Mouse (Mus musculus) intestine, embryonic 15.5 days (tissue): ENCODE measurements around the gene 4930404H24Rik. TPM values are rescaled to one million over a fixed set of nuclear protein-coding genes. Genes with fewer than 3 reads are reported as not detected.

Experiments
- ATAC-seq: fragments of 200-750 bp; cut with Nextera tagmentation; 2 replicates; pipeline ENCODE4 v1.8.0; 2017; ENCODE audit warnings: moderate TSS enrichment, moderate library complexity
- H3K27ac ChIP-seq: fragments of 300-500 bp; sonication (generic); 2 replicates; pipeline ENCODE4 v1.5.1; 2015; ENCODE audit warnings: mild to moderate bottlenecking, inconsistent platforms
- H3K27me3 ChIP-seq: fragments of 300-500 bp; sonication (generic); replicated peaks from 2 replicates; pipeline ENCODE4 v1.6.1; 2015; ENCODE audit warnings: inconsistent platforms
- H3K36me3 ChIP-seq: fragments of 300-500 bp; sonication (generic); 2 replicates; pipeline ENCODE4 v1.6.1; 2015; ENCODE audit warnings: inconsistent platforms
- H3K4me1 ChIP-seq: fragments of 300-500 bp; sonication (generic); replicated peaks from 2 replicates; pipeline ENCODE4 v1.6.1; 2015; ENCODE audit warnings: inconsistent platforms
- H3K4me2 ChIP-seq: fragments of 300-500 bp; sonication (generic); replicated peaks from 2 replicates; pipeline ENCODE4 v1.6.1; 2015; ENCODE audit warnings: mild to moderate bottlenecking, inconsistent platforms
- H3K4me3 ChIP-seq: fragments of 300-500 bp; sonication (generic); replicated peaks from 2 replicates; pipeline ENCODE4 v1.5.1; 2015; ENCODE audit warnings: inconsistent platforms
- H3K9ac ChIP-seq: fragments of 300-500 bp; sonication (generic); 2 replicates; pipeline ENCODE4 v1.6.1; 2015; ENCODE audit warnings: inconsistent platforms
- H3K9me3 ChIP-seq: fragments of 300-500 bp; sonication (generic); 2 replicates; pipeline ENCODE4 v1.6.1; 2016; ENCODE audit warnings: inconsistent platforms
- WGBS: fragments of 180-500 bp; shearing (Covaris S2); methylation state at CpG from one replicate; pipeline ENCODE4 v1.1.7; 2015; 5-methylcytosine and 5-hydroxymethylcytosine counted together
- polyA plus RNA-seq: library from polyadenylated mRNA; unstranded; fragments of >200 nt; fragmentation: Nextera tagmentation; extraction: Ambion mirVana; gene quantifications from 2 replicates; pipeline ENCODE4 v1.2.1, GENCODE M21; 2015

The 4930404H24Rik gene
- not detected in 2 replicates for polyA plus RNA-seq

DNA sequence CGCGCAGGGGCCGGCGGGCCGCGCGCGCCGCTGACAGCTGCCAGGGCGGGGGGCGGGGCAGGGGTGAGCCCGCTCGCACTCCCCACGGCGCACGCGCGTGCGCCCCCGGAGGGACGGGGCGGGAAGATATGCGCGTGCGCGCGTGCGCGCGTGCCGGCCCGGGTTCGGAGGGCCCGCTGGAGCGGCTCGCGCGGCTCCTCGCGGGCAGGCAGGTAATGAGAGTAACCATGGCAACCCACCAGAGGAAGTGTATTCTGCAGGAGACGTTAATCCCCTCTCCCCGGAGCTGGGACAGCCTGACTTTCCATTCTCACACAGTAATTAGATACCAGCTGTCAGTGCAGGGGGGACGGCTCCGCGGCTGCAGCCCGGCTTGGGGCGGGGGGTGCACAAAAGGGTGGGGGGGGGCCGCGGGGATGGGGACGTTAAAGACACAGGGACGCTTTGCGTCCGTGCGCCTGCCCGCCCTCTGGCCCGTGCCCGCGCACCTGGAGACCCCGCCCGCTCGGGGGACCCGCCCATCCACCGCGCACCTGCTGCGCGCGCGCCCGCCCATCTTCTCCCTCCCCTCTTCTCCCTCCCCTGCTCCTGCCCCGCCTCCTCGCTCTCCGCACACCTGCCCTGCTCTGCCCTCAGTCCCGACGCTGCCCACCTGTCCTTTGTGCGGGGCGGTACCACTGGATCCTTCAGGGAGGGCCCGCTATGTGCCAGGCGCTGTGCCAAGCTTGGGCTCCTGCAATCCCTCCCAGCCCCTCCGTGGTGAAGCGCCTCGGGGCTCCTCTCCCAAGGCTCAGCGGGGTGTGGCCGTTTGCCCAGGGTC, at the start of gene 4930404H24Rik:
4930404H24Rik (plus strand) TSS at position 218 of the 820 bp plus-strand sequence.
- WGBS: under 1% methylated on average over 57 of the region's 83 CpGs
- Histone ChIP-seq H3K4me2 (peak within 1 kb of the TSS; percentile 98), H3K4me1 (peaks cover 44% of the 10 kb centered on the region), H3K9ac (peak within 1 kb of the TSS; percentile 68), H3K36me3 (no peaks in the 10 kb centered on the region), H3K9me3 (no peaks in the 10 kb centered on the region), H3K27ac (peak within 1 kb of the TSS; percentile 67), H3K4me3 (peak within 1 kb of the TSS; percentile 63), H3K27me3 (0 out of 2 replicates have a peak, but pooled peaks cover 4% of the 10 kb centered on the region)
- peak; percentile 80 for ATAC-seq

DNA sequence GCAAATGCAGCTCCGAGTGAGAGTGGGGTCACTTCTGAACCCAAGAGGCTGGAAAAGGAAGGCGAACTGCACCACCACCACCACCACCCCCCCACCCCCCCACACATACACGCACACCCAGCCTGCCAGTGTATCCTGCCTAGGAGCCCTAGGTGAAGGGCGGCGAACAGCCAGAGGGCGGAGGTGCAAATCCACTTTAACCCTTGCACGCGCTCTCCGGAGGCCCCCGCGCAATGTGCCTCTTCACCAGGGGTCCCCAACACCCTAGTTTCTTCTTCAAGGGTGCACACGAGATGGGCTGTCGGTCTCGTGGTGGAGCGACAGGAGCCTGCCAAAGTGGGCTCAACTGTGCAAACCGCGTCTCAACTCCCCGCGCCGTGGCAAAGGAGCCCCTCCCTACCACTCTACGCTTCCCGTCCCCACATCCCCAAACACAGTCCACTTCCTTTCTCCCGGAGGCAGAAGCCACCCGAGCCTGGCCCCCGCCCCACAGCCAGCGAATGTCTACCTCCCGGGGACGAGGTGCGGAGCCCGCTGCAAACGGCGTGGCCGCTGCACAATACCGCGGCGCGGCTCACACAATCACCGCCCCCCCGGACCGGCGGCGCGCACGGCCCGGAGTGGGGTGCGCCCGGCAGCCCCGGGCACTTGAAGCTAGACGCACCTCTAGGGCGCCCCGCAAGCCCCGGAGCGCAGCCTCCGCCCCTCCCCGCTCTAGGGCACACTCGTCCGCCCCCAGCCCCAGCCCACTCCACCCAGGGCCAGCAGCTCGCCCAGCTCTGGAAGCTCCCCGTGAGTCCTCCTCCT, 49.0 kb upstream of the 4930404H24Rik start:
- Histone ChIP-seq H3K4me3 (peak overlapping the region; percentile 98), H3K4me2 (peak overlapping the region; percentile 99), H3K27ac (peak overlapping the region; percentile 98), H3K27me3 (no peaks in the 10 kb centered on the region), H3K4me1 (peaks cover 45% of the 10 kb centered on the region), H3K9me3 (no peaks in the 10 kb centered on the region), H3K9ac (peak overlapping the region; percentile 95), H3K36me3 (no peaks in the 10 kb centered on the region)
- under 1% methylated on average over 55 of the region's 59 CpGs for WGBS
- peak; percentile 46 for ATAC-seq

DNA sequence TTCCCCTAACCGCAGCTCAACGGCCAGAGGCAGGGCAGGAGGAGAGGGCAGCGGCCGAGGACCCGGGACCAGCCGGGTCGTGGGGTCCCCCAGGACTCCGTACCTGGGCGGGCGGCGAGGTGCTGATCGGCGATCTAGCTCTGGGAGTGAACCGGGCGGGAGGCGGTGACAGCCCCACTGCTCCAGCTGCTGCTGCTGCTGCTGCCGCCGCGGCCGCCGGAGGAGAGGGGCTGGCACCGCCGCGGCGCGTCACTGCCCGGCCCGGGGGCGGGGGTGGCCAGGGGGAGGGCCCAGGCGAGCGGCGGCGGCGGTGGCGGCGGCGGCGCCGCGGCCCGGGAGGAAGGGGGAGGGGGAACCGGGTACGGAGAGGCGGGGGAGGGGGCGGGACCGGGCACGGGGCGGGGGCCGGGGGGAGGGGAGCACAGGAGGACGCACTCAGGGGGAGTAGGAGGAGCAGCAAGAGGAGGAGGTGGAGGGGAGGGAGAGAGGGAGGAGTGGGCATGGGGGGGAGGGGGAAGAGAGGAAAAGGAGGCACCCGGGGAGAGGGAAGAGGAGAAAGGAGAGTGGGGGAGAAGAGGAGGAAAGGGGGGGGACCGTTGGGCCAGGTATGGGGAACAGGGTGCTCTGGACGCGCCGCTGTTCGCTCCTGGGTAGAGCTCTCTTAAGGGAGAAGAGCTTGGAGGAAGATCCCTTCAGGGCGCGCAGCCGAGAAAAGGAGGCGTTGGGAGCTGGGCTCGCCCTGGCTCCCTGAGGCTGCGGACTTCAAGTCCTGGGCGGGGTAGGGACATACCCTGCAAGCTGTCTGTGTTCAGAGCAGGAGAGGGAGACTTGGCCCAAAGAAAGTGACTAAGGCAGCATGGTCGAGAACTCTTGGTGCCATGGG, 48.1 kb upstream of the 4930404H24Rik start:
- ATAC-seq: peak; percentile 76
- peak overlapping the region; percentile 95 for H3K9ac ChIP-seq
- H3K36me3 ChIP-seq: no peaks in the 10 kb centered on the region
- H3K4me2 ChIP-seq: peak overlapping the region; percentile 99
- H3K27me3 ChIP-seq: no peaks in the 10 kb centered on the region
- H3K4me3 ChIP-seq: peak overlapping the region; percentile 98
- H3K27ac ChIP-seq: peak overlapping the region; percentile 98
- 1% methylated on average over 30 of the region's 64 CpGs for WGBS
- no peaks in the 10 kb centered on the region for H3K9me3 ChIP-seq
- peaks cover 39% of the 10 kb centered on the region for H3K4me1 ChIP-seq

DNA sequence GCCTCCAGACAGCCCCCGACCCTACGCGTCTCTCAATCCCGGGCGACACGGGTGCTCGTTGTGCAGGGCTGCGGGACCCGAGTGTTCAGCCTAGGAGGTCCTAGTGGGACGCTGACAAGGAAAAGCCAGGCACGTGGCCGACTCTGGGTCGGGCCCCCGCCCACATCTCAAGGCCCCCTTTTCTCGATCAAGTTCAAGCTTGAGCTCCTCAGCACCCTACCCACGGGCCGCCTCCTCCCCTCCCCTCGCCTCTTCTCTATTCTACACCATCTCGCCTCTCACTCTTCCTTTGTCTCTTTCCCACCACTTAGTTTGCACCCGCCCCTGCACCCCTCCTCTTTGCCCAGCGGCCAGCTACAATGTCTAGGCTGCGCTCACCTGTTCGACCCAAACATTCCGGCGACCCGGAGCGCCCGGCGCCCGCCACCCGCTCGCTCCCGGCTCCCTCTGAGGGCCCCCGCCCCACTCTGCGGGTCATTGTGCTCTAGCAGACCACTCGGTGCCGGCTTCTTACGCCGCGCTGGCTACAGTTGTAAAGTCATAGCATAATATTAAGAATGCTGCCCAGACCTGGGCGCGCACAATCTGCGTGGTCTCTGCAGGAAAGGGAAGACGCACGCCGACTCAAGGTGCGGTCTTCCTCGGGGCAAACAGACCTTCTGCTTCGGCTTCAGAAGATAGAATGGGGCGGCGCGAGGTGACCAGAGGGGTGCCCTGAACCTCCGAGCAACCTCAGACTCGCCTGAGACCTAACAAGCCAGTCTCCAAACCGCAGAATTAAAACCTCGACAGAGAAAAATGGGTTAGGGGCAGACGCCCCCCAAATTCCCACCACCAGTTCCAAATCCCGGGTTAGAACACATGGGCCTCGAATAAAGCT, 47.2 kb upstream of the 4930404H24Rik start:
- WGBS: under 1% methylated on average over 59 of the region's 59 CpGs
- no peaks in the 10 kb centered on the region for H3K27me3 ChIP-seq
- peak overlapping the region; percentile 71 for H3K9ac ChIP-seq
- peak overlapping the region; percentile 98 for H3K4me3 ChIP-seq
- peak overlapping the region; percentile 98 for H3K27ac ChIP-seq
- no peaks in the 10 kb centered on the region for H3K9me3 ChIP-seq
- peak overlapping the region; percentile 99 for H3K4me2 ChIP-seq
- no peaks in the 10 kb centered on the region for H3K36me3 ChIP-seq
- ATAC-seq: peak; percentile 40; the same call in 1 of the 2 replicates
- H3K4me1 ChIP-seq: peaks cover 35% of the 10 kb centered on the region

DNA sequence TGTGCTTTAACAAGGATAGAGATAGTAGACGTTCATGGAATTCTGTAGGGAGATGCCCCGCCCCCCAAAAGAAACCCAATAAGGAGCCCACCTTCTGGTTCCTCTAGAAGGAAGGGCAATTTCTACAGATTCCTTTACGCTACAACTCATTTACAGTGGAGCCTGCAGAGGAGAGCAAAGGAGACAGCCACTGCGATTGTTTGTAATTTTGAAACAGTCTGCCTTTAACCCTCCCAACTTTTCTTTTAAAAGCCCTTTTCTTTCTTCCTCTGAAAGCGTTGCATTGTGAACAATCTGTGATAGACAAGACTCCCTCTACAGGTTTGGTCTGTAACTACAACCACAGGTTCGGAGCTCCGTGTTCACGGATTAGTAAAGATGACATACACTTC, 46.6 kb upstream of the 4930404H24Rik start:
- no peak for ATAC-seq
- no peaks in the 10 kb centered on the region for H3K36me3 ChIP-seq
- no peaks in the 10 kb centered on the region for H3K27me3 ChIP-seq
- peak overlapping the region; percentile 71 for H3K9ac ChIP-seq
- peak overlapping the region; percentile 99 for H3K4me2 ChIP-seq
- H3K27ac ChIP-seq: peak overlapping the region; percentile 98
- 0% methylated on average over 8 of the region's 8 CpGs for WGBS
- H3K4me3 ChIP-seq: peak overlapping the region; percentile 98
- peaks cover 28% of the 10 kb centered on the region for H3K4me1 ChIP-seq
- H3K9me3 ChIP-seq: no peaks in the 10 kb centered on the region

DNA sequence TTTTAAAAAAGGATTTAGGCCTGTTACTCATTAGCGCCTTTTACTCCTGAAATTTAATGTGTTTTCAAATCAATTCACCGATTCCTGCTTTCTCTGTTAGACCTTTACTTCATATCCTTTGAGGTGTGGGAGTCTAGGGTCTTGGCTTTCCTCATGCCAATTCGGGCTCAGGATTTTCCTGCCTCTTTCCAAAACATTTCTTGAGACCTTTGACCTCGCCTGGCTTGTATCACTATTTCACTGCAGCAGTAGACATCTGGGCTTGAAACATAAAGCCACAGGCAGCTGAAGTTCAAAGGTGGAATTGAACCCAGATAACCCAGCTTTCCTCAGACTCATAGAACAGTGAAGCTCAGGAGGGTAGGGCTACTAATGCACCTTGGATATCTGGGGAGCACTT, 46.1 kb upstream of the 4930404H24Rik start:
- 21% methylated on average over 4 of the region's 4 CpGs for WGBS
- Histone ChIP-seq H3K4me3 (no peak overlapping the region), H3K9me3 (no peaks in the 10 kb centered on the region), H3K4me2 (peak overlapping the region; percentile 99), H3K4me1 (peaks cover 24% of the 10 kb centered on the region), H3K9ac (0 out of 2 replicates have a peak overlapping the region, but pooled peaks have one; percentile 6), H3K27ac (no peak overlapping the region; the same call in 1 of the 2 replicates), H3K27me3 (no peaks in the 10 kb centered on the region), H3K36me3 (no peaks in the 10 kb centered on the region)
- no peak for ATAC-seq

DNA sequence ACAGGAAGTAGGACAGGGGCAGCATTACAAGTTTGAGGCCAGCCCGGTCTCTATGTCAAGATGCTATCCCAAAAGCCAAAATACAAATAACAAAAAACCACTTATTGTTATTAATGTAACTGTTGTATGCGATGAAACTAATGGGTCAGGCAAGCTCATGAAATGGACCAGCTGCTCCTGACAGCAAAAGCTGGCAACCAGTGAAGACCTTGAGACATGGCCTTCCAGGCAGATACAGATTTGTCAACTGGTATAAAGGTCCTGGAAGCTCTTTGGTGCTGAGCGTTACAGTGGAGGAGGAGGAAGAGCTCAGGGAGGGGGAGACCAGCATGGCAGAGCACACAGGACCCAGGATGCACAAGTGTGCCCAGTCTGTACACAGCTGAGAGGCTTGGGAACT, 44.9 kb upstream of the 4930404H24Rik start:
- ATAC-seq: no peak
- Histone ChIP-seq H3K4me3 (no peak overlapping the region), H3K4me1 (peaks cover 11% of the 10 kb centered on the region; the same call in 1 of the 2 replicates), H3K9me3 (no peaks in the 10 kb centered on the region), H3K4me2 (no peak overlapping the region), H3K27me3 (no peaks in the 10 kb centered on the region), H3K9ac (no peak overlapping the region), H3K27ac (no peak overlapping the region), H3K36me3 (no peaks in the 10 kb centered on the region)
- 67% methylated on average over 3 of the region's 3 CpGs for WGBS

DNA sequence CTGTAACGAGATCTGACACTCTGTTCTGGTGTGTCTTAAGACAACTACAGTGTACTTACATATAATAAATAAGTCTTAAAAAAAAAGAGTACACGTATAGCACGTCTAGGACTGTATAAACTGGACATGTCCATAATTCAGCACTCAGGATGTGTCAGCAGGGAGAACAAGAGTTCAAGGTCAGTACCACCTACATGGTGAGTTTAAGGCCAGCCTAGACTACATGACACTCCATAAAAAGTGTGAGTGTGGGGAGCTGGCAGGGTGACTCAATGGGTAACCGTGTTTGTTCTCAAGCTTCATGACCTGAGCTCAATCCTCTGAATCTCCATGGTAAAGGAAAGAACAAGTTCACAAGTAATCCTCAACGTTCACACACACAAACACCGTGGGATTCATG, 44.1 kb upstream of the 4930404H24Rik start:
- WGBS: 73% methylated on average over 6 of the region's 6 CpGs
- H3K36me3 ChIP-seq: no peaks in the 10 kb centered on the region
- H3K9me3 ChIP-seq: no peaks in the 10 kb centered on the region
- no peak overlapping the region for H3K4me3 ChIP-seq
- H3K4me1 ChIP-seq: 0 out of 2 replicates have a peak, but pooled peaks cover 9% of the 10 kb centered on the region
- no peak overlapping the region for H3K4me2 ChIP-seq
- ATAC-seq: no peak
- no peaks in the 10 kb centered on the region for H3K27me3 ChIP-seq
- no peak overlapping the region for H3K27ac ChIP-seq
- no peak overlapping the region for H3K9ac ChIP-seq

DNA sequence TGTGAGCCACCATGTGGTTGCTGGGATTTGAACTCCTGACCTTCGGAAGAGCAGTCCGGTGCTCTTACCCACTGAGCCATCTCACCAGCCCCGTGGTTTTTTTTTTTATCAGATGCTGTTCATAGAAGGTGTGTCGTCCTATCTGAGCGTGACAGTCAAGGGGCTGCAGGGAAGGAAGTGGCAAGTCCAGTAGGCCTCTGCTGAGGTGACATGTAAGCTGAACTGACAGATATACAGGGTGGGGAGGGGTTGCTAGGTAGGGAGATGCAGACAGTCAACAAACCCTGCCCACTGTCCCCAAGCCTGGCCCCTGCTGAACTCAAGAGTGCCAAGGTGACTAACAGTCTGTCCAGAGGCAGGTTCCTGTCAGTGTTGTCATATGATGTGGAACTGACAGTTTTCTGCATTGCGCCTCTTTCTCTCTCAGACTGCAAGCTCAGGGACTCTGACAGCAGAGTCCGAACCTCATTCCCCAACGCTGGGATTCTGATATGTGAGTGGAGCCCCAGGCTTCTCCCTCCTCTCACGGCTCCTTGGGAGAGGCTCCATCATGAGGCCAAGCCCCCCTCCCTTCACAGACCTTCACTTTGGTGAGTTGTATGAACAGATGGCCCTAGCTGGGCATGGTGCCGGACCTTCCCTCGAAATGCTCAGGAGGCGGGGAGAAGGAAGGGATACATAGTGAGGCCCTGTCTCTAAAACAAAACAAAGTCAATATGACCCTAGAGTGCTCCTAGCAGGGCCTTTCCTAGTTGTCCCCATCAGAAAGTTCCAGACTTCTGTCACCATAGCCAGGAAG, 38.4 kb upstream of the 4930404H24Rik start:
- no peak overlapping the region for H3K4me3 ChIP-seq
- H3K9me3 ChIP-seq: no peaks in the 10 kb centered on the region
- H3K27ac ChIP-seq: no peak overlapping the region
- no peak overlapping the region for H3K4me2 ChIP-seq
- WGBS: 57% methylated on average over 12 of the region's 12 CpGs
- H3K27me3 ChIP-seq: no peaks in the 10 kb centered on the region
- H3K9ac ChIP-seq: no peak overlapping the region
- no peaks in the 10 kb centered on the region for H3K36me3 ChIP-seq
- peak; percentile 79 for ATAC-seq
- H3K4me1 ChIP-seq: peaks cover 19% of the 10 kb centered on the region; the same call in 1 of the 2 replicates

DNA sequence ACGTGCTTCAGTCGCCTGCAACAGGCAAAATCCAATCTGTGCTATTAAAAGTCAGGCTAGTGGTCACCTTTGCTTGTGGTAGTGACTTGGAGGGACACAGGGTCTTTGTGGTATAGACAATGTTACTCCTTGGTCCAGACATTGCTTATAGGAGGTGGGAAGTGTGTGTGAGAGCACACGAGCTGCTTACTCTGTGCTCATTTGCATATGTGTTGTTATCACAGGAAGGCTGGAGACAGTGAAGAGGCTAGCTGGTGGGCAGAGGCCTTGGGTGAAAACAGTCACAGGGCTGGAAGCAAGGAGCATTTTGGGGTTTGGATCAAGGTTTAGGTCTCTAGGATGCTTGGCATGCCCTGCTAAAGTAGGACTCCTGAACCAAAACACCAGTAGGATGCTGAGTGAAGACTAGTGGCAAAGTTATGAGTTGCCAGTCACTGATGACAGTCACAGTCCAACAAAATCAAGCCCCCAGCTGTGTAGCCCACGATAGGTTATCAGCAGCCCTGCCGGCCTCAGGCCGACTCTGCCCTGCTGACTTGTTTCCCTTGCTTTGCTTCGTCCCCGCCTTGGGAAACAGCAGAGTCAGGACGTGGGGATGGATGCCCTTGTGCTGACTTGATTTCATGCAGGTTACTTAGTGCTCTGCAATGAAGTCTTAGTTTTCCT, 37.6 kb upstream of the 4930404H24Rik start:
- Histone ChIP-seq H3K4me3 (no peak overlapping the region), H3K9ac (no peak overlapping the region), H3K27me3 (no peaks in the 10 kb centered on the region), H3K36me3 (no peaks in the 10 kb centered on the region), H3K9me3 (no peaks in the 10 kb centered on the region), H3K27ac (no peak overlapping the region), H3K4me2 (no peak overlapping the region), H3K4me1 (peaks cover 19% of the 10 kb centered on the region; the same call in 1 of the 2 replicates)
- WGBS: 68% methylated on average over 9 of the region's 9 CpGs
- no peak for ATAC-seq
